Mouse (Mus musculus) liver, embryonic 14.5 days (tissue): ENCODE measurements around the gene Msantd2. TPM values are rescaled to one million over a fixed set of nuclear protein-coding genes. Genes with fewer than 3 reads are reported as not detected.

Experiments
- ATAC-seq: fragments of 200-750 bp; cut with Nextera tagmentation; 2 replicates; pipeline ENCODE4 v1.8.0; 2017; ENCODE audit warnings: moderate number of reproducible peaks, mild to moderate bottlenecking, moderate library complexity; ENCODE audit not compliant: insufficient read depth
- DNase-seq, 3 experiments: peaks; one replicate each; pipeline ENCODE4 v3.0.0-alpha.2; 2012 to 2013; ENCODE audit warnings: low read depth in 3 of 3, low spot score in 3 of 3
- H3K27ac ChIP-seq: fragments of 300-500 bp; sonication (generic); 2 replicates; pipeline ENCODE4 v1.5.1; 2014; ENCODE audit warnings: moderate library complexity, mild to moderate bottlenecking, control low read depth, inconsistent platforms
- H3K27me3 ChIP-seq: fragments of 300-500 bp; sonication (generic); 2 replicates; pipeline ENCODE4 v1.6.1; 2014; ENCODE audit warnings: mild to moderate bottlenecking, low read length, moderate library complexity; ENCODE audit not compliant: control insufficient read depth, insufficient read depth
- H3K36me3 ChIP-seq: fragments of 300-500 bp; sonication (generic); replicated peaks from 2 replicates; pipeline ENCODE4 v1.6.1; 2014; ENCODE audit warnings: low read depth; ENCODE audit not compliant: control insufficient read depth, insufficient read depth
- H3K4me1 ChIP-seq, 2 experiments: fragments of 200-500 bp in 1 of 2; fragments of 300-500 bp in 1 of 2; sonication (generic) in 1 of 2; replicated peaks; 2 replicates each; pipeline ENCODE4 v1.6.1; 2012 to 2014; ENCODE audit warnings: antibody characterized with exemption in 1 of 2, inconsistent platforms in 1 of 2, low read length in 1 of 2; ENCODE audit not compliant: control insufficient read depth in 2 of 2, insufficient read depth in 2 of 2
- H3K4me2 ChIP-seq: fragments of 300-500 bp; sonication (generic); 2 replicates; pipeline ENCODE4 v1.6.1; 2014; ENCODE audit warnings: low read depth, mild to moderate bottlenecking, control low read depth, moderate library complexity
- H3K4me3 ChIP-seq, 2 experiments: fragments of 200-500 bp in 1 of 2; fragments of 300-500 bp in 1 of 2; sonication (generic) in 1 of 2; 2 replicates each; pipeline ENCODE4 v1.5.1; 2012 to 2014; ENCODE audit warnings: low read depth in 2 of 2, low read length in 2 of 2, mild to moderate bottlenecking in 2 of 2, control low read depth in 1 of 2, inconsistent platforms in 1 of 2, moderate library complexity in 1 of 2; ENCODE audit not compliant: insufficient read depth in 1 of 2
- H3K9ac ChIP-seq: fragments of 300-500 bp; sonication (generic); replicated peaks from 2 replicates; pipeline ENCODE4 v1.6.1; 2014; ENCODE audit warnings: mild to moderate bottlenecking, control low read depth, moderate library complexity
- H3K9me3 ChIP-seq: fragments of 300-500 bp; sonication (generic); 2 replicates; pipeline ENCODE4 v1.6.1; 2016; ENCODE audit warnings: low read length, mixed read lengths; ENCODE audit not compliant: control insufficient read depth
- CTCF ChIP-seq: IDR thresholded peaks from 2 replicates; pipeline ENCODE4 v1.5.1; 2016; ENCODE audit warnings: antibody characterized with exemption, low read depth, control low read depth
- EP300 ChIP-seq: IDR thresholded peaks from 2 replicates; pipeline ENCODE4 v1.6.1; 2016; ENCODE audit warnings: antibody characterized with exemption, low read depth
- WGBS: fragments of 180-500 bp; shearing (Covaris S2); extraction: QIAGEN DNeasy Blood & Tissue Kit; methylation state at CpG from one replicate; pipeline ENCODE4 v1.1.7; 2014; ENCODE audit not compliant: insufficient replicate concordance; 5-methylcytosine and 5-hydroxymethylcytosine counted together
- polyA plus RNA-seq, 2 experiments: library from polyadenylated mRNA; depleted of rRNA in 1 of 2; stranded (reverse) in 1 of 2; unstranded in 1 of 2; fragments of >200 nt; fragmentation: Nextera tagmentation in 1 of 2; extraction: Ambion mirVana in 1 of 2; gene quantifications; 2 replicates each; pipeline versions ENCODE4 v1.2.1 to v1.2.3; 2012 to 2014

The Msantd2 gene
- polyA plus RNA-seq, 2 experiments: 3.8 to 9.3 TPM

- H3K4me3 ChIP-seq: peak overlapping the region; percentile 10 to 44; a peak in 2 of 4 replicates
- DNase-seq (no peak), ATAC-seq (no peak)
- peaks cover 7% of the 10 kb centered on the region; the same call in 1 of the 2 replicates for H3K27me3 ChIP-seq
- WGBS: 36% methylated on average over 17 of the region's 17 CpGs
- no peaks in the 10 kb centered on the region for H3K9me3 ChIP-seq
- TF ChIP-seq CTCF: no peak
- TF ChIP-seq EP300: no peak
- no peak overlapping the region for H3K27ac ChIP-seq
- peaks cover 0 to 3% of the 10 kb centered on the region in 2 experiments; a peak in 1 of 4 replicates for H3K4me1 ChIP-seq
- H3K4me2 ChIP-seq: peak overlapping the region; percentile 67
- H3K9ac ChIP-seq: no peak overlapping the region
- no peaks in the 10 kb centered on the region for H3K36me3 ChIP-seq
Measured at GRCm38 (mm10) chr9:37545166-37545610, 56.1 kb downstream of the Msantd2 start.

GRCm38 (mm10) chr9:37545847-37546452 is 56.8 kb downstream of the Msantd2 start:
- TF ChIP-seq EP300: no peak
- TF ChIP-seq CTCF: no peak
- no peak overlapping the region for H3K27ac ChIP-seq
- ATAC-seq: no peak
- H3K4me3 ChIP-seq: no peak overlapping the region
- H3K36me3 ChIP-seq: no peaks in the 10 kb centered on the region
- H3K27me3 ChIP-seq: peaks cover 7% of the 10 kb centered on the region
- 64% methylated on average over 27 of the region's 27 CpGs for WGBS
- no peak for DNase-seq
- no peak overlapping the region for H3K4me2 ChIP-seq
- no peak overlapping the region for H3K9ac ChIP-seq
- H3K4me1 ChIP-seq: peaks cover 0 to 3% of the 10 kb centered on the region in 2 experiments; a peak in 1 of 4 replicates
- no peaks in the 10 kb centered on the region for H3K9me3 ChIP-seq

GRCm38 (mm10) chr9:37546889-37547288 is 57.8 kb downstream of the Msantd2 start:
- DNase-seq (no peak), ATAC-seq (no peak)
- Histone ChIP-seq H3K4me3 (no peak overlapping the region), H3K27ac (no peak overlapping the region), H3K27me3 (peaks cover 13% of the 10 kb centered on the region), H3K36me3 (no peaks in the 10 kb centered on the region), H3K9ac (no peak overlapping the region), H3K9me3 (no peaks in the 10 kb centered on the region), H3K4me1 (peaks cover 0 to 7% of the 10 kb centered on the region in 2 experiments; a peak in 2 of 4 replicates), H3K4me2 (no peak overlapping the region)
- peak; percentile 23 for TF ChIP-seq CTCF
- TF ChIP-seq EP300: no peak
- WGBS: 52% methylated on average over 1 of the region's 1 CpGs

- DNase-seq (no peak), ATAC-seq (no peak)
- no peak overlapping the region for H3K27ac ChIP-seq
- TF ChIP-seq CTCF (no peak), EP300 (no peak)
- no peak overlapping the region for H3K4me2 ChIP-seq
- peaks cover 0 to 33% of the 10 kb centered on the region in 2 experiments; a peak in 2 of 4 replicates for H3K4me1 ChIP-seq
- H3K9ac ChIP-seq: no peak overlapping the region
- no peaks in the 10 kb centered on the region for H3K9me3 ChIP-seq
- peaks cover 15% of the 10 kb centered on the region for H3K27me3 ChIP-seq
- no peaks in the 10 kb centered on the region for H3K36me3 ChIP-seq
- WGBS: 45% methylated on average over 1 of the region's 1 CpGs
- no peak overlapping the region for H3K4me3 ChIP-seq
Measured at GRCm38 (mm10) chr9:37550435-37550834, 61.3 kb downstream of the Msantd2 start.

- no peaks in the 10 kb centered on the region for H3K9me3 ChIP-seq
- DNase-seq (no peak), ATAC-seq (peak; percentile 8; the same call in 1 of the 2 replicates)
- no peaks in the 10 kb centered on the region for H3K36me3 ChIP-seq
- H3K27me3 ChIP-seq: peaks cover 8% of the 10 kb centered on the region
- WGBS: 2% methylated on average over 23 of the region's 23 CpGs
- peak overlapping the region; percentile 55 for H3K9ac ChIP-seq
- H3K4me2 ChIP-seq: peak overlapping the region; percentile 84
- no peak for TF ChIP-seq CTCF
- no peak for TF ChIP-seq EP300
- H3K4me1 ChIP-seq: peaks cover 0 to 37% of the 10 kb centered on the region in 2 experiments; a peak in 2 of 4 replicates
- peak overlapping the region; percentile 44 to 51 for H3K4me3 ChIP-seq
- H3K27ac ChIP-seq: no peak overlapping the region
Measured at GRCm38 (mm10) chr9:37551751-37552531, 62.8 kb downstream of the Msantd2 start.
